Mouse (Mus musculus): ENCODE data around the gene Gmppa. TPM values are rescaled to one million over a fixed set of nuclear protein-coding genes. Genes with fewer than 3 reads are reported as not detected.

Gmppa gene
- polyA plus RNA-seq, 2 experiments from 2014 or later, result 57.0 to 91.3 TPM

- no peak for ATAC-seq
Observed at GRCm38 (mm10) chr1:75423780-75424390, 11.8 kb upstream of the Gmppa start.

- no peak for ATAC-seq
Observed at GRCm38 (mm10) chr1:75425796-75426471, 9.8 kb upstream of the Gmppa start.

- ATAC-seq, result no peak
Observed at GRCm38 (mm10) chr1:75438782-75439181, 3.1 kb downstream of the Gmppa start.

GRCm38 (mm10) chr1:75440661-75441060, 4.9 kb downstream of the Gmppa start:
- no peak for ATAC-seq

- ATAC-seq, result no peak
Observed at GRCm38 (mm10) chr1:75441471-75441996, 5.8 kb downstream of the Gmppa start.

- ATAC-seq, result no peak
Observed at GRCm38 (mm10) chr1:75442171-75442570, 6.4 kb downstream of the Gmppa start.

- ATAC-seq, result no peak
Observed at GRCm38 (mm10) chr1:75442811-75443210, 7.1 kb downstream of the Gmppa start.

GRCm38 (mm10) chr1:75443247-75444024, 7.7 kb downstream of the Gmppa start:
- ATAC-seq, result no peak

- no peak for ATAC-seq
Observed at GRCm38 (mm10) chr1:75444208-75444607, 8.5 kb downstream of the Gmppa start.

- peak; percentile 18 for ATAC-seq
Observed at GRCm38 (mm10) chr1:75445141-75445701, 9.5 kb downstream of the Gmppa start.

GRCm38 (mm10) chr1:75445751-75446611, 10.3 kb downstream of the Gmppa start:
- peak; percentile 84 for ATAC-seq

- ATAC-seq, result no peak
Observed at GRCm38 (mm10) chr1:75446656-75447055, 10.9 kb downstream of the Gmppa start.

- ATAC-seq, result no peak
Observed at GRCm38 (mm10) chr1:75447265-75448051, 11.7 kb downstream of the Gmppa start.

GRCm38 (mm10) chr1:75448052-75448431, 12.3 kb downstream of the Gmppa start:
- no peak for ATAC-seq

GRCm38 (mm10) chr1:75448937-75449336, 13.2 kb downstream of the Gmppa start:
- ATAC-seq, result no peak

- no peak for ATAC-seq
Observed at GRCm38 (mm10) chr1:75449377-75450135, 13.8 kb downstream of the Gmppa start.

- no peak for ATAC-seq
Observed at GRCm38 (mm10) chr1:75450314-75451005, 14.7 kb downstream of the Gmppa start, which contains the start of gene Asic4. Gene Asic4 (plus strand): TSS chr1:75450436.

- ATAC-seq, result no peak
Observed at GRCm38 (mm10) chr1:75451900-75452299, 16.2 kb downstream of the Gmppa start.

GRCm38 (mm10) chr1:75455433-75455832, 19.7 kb downstream of the Gmppa start:
- no peak for ATAC-seq

- no peak for ATAC-seq
Observed at GRCm38 (mm10) chr1:75455948-75456347, 20.2 kb downstream of the Gmppa start.
